Mouse (Mus musculus): ENCODE measurements around the gene Cyp2a5.
"Not testable (repeated sequence)": the region's sequence is repeated elsewhere in the genome, so short reads cannot be mapped to it uniquely, and the experiment has no call there.

DNA sequence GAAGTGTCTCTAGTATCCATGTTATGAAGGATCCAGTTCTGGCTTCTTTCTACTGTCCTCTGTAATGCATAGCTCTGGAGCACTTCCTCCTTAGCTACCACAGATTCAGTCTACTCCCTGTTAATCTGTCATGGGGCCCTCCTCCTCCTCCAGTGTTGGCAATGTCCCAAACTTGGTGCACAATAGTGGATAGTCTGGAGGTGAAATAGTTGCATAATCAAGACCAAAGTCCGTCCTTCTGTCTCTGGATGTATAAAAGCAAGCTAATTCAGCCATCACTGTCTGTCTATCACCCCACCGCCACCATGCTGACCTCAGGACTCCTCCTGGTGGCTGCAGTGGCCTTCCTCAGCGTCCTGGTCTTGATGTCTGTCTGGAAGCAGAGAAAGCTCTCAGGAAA, at the start of gene Cyp2a5:
- TF ChIP-seq CTCF (IDR thresholded peaks at IDR 0.05; ENCODE audit: extremely low read depth, insufficient read length, insufficient replicate concordance, low read depth, low read length); POLR2A (IDR thresholded peaks at IDR 0.05; ENCODE audit: low read depth, low read length): not testable (repeated sequence)

All from small intestine, adult 2 months (tissue).